1 mouse cellular context compared by ENCODE assay signal in genomic region chr11:68905665-68906460, GRCm38 (mm10).
TF ChIP-seq lines count a peak whose summit lies in the region.

No protein-coding gene starts in this region.

TF ChIP-seq in CH12.LX, 34 proteins besides CTCF, POLR2A, EP300 and RAD21:
- TF ChIP-seq NELFE (IDR thresholded peaks at IDR 0.05; ENCODE audit: low read depth, low read length) (no peak), ZMIZ1 (IDR thresholded peaks at IDR 0.05; ENCODE audit: low read depth, low read length) (peak; percentile 16), SMC3 (IDR thresholded peaks at IDR 0.05; ENCODE audit: low read depth, low read length) (no peak), SIN3A (IDR thresholded peaks at IDR 0.05; ENCODE audit: low read length) (no peak), MAZ (IDR thresholded peaks at IDR 0.05; ENCODE audit: low read depth, low read length) (no peak), JUN (IDR thresholded peaks at IDR 0.05; ENCODE audit: insufficient read depth, low read depth, low read length) (no peak), TBP (conservative IDR thresholded peaks at IDR 0.05; ENCODE audit: low read depth, low read length) (no peak), GABPA (IDR thresholded peaks at IDR 0.05; ENCODE audit: insufficient replicate concordance, low read depth, low read length) (no peak), POLR2AphosphoS2 (IDR thresholded peaks at IDR 0.05; ENCODE audit: low read depth, low read length) (peak; percentile 66; the same call in 1 of the 2 replicates), IRF4 (IDR thresholded peaks at IDR 0.05; ENCODE audit: low read depth, low read length) (no peak), E2F4 (IDR thresholded peaks at IDR 0.05; ENCODE audit: insufficient replicate concordance, low read depth, low read length) (no peak), CHD2 (IDR thresholded peaks at IDR 0.05; ENCODE audit: low read length) (peak; percentile 62; the same call in 1 of the 2 replicates), ZNF384 (IDR thresholded peaks at IDR 0.05; ENCODE audit: low read depth, low read length) (peak; percentile 44; the same call in 1 of the 2 replicates), MXI1 (IDR thresholded peaks at IDR 0.05; ENCODE audit: low read depth, low read length) (no peak), NRF1 (IDR thresholded peaks at IDR 0.05; ENCODE audit: low read depth, low read length) (no peak)
TF ChIP-seq in CH12.LX: peak in this region for 4.
